Mouse (Mus musculus): ENCODE results near the gene Armh3. TPM values are rescaled to one million over a fixed set of nuclear protein-coding genes. Genes with fewer than 3 reads are reported as not detected.

The Armh3 gene
- polyA plus RNA-seq, 2 experiments, result 13.6 to 13.7 TPM

- H3K36me3 ChIP-seq (ENCODE audit: control insufficient read depth, insufficient read depth, low read length), result peaks cover 52% of the 10 kb centered on the region
- no peak for DNase-seq (ENCODE audit: low spot score)
- no peak for ATAC-seq (ENCODE audit: low FRiP score, low read depth)
Measured at GRCm38 (mm10) chr19:45926342-45926741, 71.9 kb downstream of the Armh3 start.

GRCm38 (mm10) chr19:45920299-45921090 lies 77.8 kb downstream of the Armh3 start:
- DNase-seq (ENCODE audit: low spot score) (no peak), ATAC-seq (ENCODE audit: low FRiP score, low read depth) (no peak)
- Histone ChIP-seq H3K27ac (replicated peaks; ENCODE audit: low read depth, low read length) (no peak overlapping the region), H3K4me3 (replicated peaks; ENCODE audit: low read length) (no peak overlapping the region), H3K36me3 (ENCODE audit: control insufficient read depth, insufficient read depth, low read length) (peaks cover 48% of the 10 kb centered on the region), H3K27me3 (ENCODE audit: control insufficient read depth, insufficient read depth, low read length) (no peaks in the 10 kb centered on the region), H3K4me2 (replicated peaks; ENCODE audit: low read depth, low read length, severe bottlenecking) (no peak overlapping the region), H3K9ac (ENCODE audit: low read depth, low read length, severe bottlenecking) (no peak overlapping the region), H3K9me3 (ENCODE audit: control insufficient read depth, low read length) (no peaks in the 10 kb centered on the region), H3K4me1 (ENCODE audit: control insufficient read depth, insufficient read depth, low read length) (no peaks in the 10 kb centered on the region)
- TF ChIP-seq POLR2A (IDR thresholded peaks at IDR 0.05; ENCODE audit: borderline replicate concordance, extremely low read depth, insufficient read depth, insufficient read length), result no peak
- WGBS, result 66% methylated on average over 9 of the region's 9 CpGs

More at GRCm38 (mm10) chr19:45926342-45926741, 71.9 kb downstream of the Armh3 start:
- 86% methylated on average over 8 of the region's 8 CpGs for WGBS
- Histone ChIP-seq H3K9me3 (ENCODE audit: control insufficient read depth, low read length) (no peaks in the 10 kb centered on the region), H3K27ac (replicated peaks; ENCODE audit: low read depth, low read length) (no peak overlapping the region), H3K9ac (ENCODE audit: low read depth, low read length, severe bottlenecking) (no peak overlapping the region), H3K27me3 (ENCODE audit: control insufficient read depth, insufficient read depth, low read length) (no peaks in the 10 kb centered on the region), H3K4me1 (ENCODE audit: control insufficient read depth, insufficient read depth, low read length) (no peaks in the 10 kb centered on the region), H3K4me2 (replicated peaks; ENCODE audit: low read depth, low read length, severe bottlenecking) (no peak overlapping the region), H3K4me3 (replicated peaks; ENCODE audit: low read length) (no peak overlapping the region)
- TF ChIP-seq POLR2A (IDR thresholded peaks at IDR 0.05; ENCODE audit: borderline replicate concordance, extremely low read depth, insufficient read depth, insufficient read length), result no peak

- no peaks in the 10 kb centered on the region for H3K4me1 ChIP-seq (ENCODE audit: control insufficient read depth, insufficient read depth, low read length)
- 93% methylated on average over 6 of the region's 6 CpGs for WGBS
- no peak overlapping the region for H3K27ac ChIP-seq (replicated peaks; ENCODE audit: low read depth, low read length)
- TF ChIP-seq POLR2A (IDR thresholded peaks at IDR 0.05; ENCODE audit: borderline replicate concordance, extremely low read depth, insufficient read depth, insufficient read length), result no peak
- DNase-seq (ENCODE audit: low spot score) (no peak), ATAC-seq (ENCODE audit: low FRiP score, low read depth) (no peak)
- no peak overlapping the region for H3K9ac ChIP-seq (ENCODE audit: low read depth, low read length, severe bottlenecking)
- peaks cover 48% of the 10 kb centered on the region for H3K36me3 ChIP-seq (ENCODE audit: control insufficient read depth, insufficient read depth, low read length)
- H3K4me2 ChIP-seq (replicated peaks; ENCODE audit: low read depth, low read length, severe bottlenecking), result no peak overlapping the region
- no peak overlapping the region for H3K4me3 ChIP-seq (replicated peaks; ENCODE audit: low read length)
- H3K27me3 ChIP-seq (ENCODE audit: control insufficient read depth, insufficient read depth, low read length), result no peaks in the 10 kb centered on the region
- no peaks in the 10 kb centered on the region for H3K9me3 ChIP-seq (ENCODE audit: control insufficient read depth, low read length)
Measured at GRCm38 (mm10) chr19:45918406-45918805, 79.9 kb downstream of the Armh3 start.

GRCm38 (mm10) chr19:45917856-45918255 lies 80.4 kb downstream of the Armh3 start:
- Histone ChIP-seq H3K27ac (replicated peaks; ENCODE audit: low read depth, low read length) (no peak overlapping the region), H3K4me3 (replicated peaks; ENCODE audit: low read length) (no peak overlapping the region), H3K4me2 (replicated peaks; ENCODE audit: low read depth, low read length, severe bottlenecking) (no peak overlapping the region), H3K4me1 (ENCODE audit: control insufficient read depth, insufficient read depth, low read length) (no peaks in the 10 kb centered on the region), H3K9ac (ENCODE audit: low read depth, low read length, severe bottlenecking) (no peak overlapping the region), H3K27me3 (ENCODE audit: control insufficient read depth, insufficient read depth, low read length) (no peaks in the 10 kb centered on the region), H3K36me3 (ENCODE audit: control insufficient read depth, insufficient read depth, low read length) (peaks cover 46% of the 10 kb centered on the region), H3K9me3 (ENCODE audit: control insufficient read depth, low read length) (no peaks in the 10 kb centered on the region)
- 79% methylated on average over 3 of the region's 3 CpGs for WGBS
- DNase-seq (ENCODE audit: low spot score) (no peak), ATAC-seq (ENCODE audit: low FRiP score, low read depth) (no peak)
- no peak for TF ChIP-seq POLR2A (IDR thresholded peaks at IDR 0.05; ENCODE audit: borderline replicate concordance, extremely low read depth, insufficient read depth, insufficient read length)

- Histone ChIP-seq H3K9ac (ENCODE audit: low read depth, low read length, severe bottlenecking) (no peak overlapping the region), H3K27ac (replicated peaks; ENCODE audit: low read depth, low read length) (no peak overlapping the region), H3K4me2 (replicated peaks; ENCODE audit: low read depth, low read length, severe bottlenecking) (no peak overlapping the region), H3K4me3 (replicated peaks; ENCODE audit: low read length) (no peak overlapping the region), H3K27me3 (ENCODE audit: control insufficient read depth, insufficient read depth, low read length) (no peaks in the 10 kb centered on the region), H3K9me3 (ENCODE audit: control insufficient read depth, low read length) (no peaks in the 10 kb centered on the region), H3K36me3 (ENCODE audit: control insufficient read depth, insufficient read depth, low read length) (peaks cover 37% of the 10 kb centered on the region), H3K4me1 (ENCODE audit: control insufficient read depth, insufficient read depth, low read length) (no peaks in the 10 kb centered on the region)
- TF ChIP-seq POLR2A (IDR thresholded peaks at IDR 0.05; ENCODE audit: borderline replicate concordance, extremely low read depth, insufficient read depth, insufficient read length), result no peak
- DNase-seq (ENCODE audit: low spot score) (no peak), ATAC-seq (ENCODE audit: low FRiP score, low read depth) (no peak)
- 81% methylated on average over 4 of the region's 4 CpGs for WGBS
Measured at GRCm38 (mm10) chr19:45916461-45916860, 81.8 kb downstream of the Armh3 start.
